ENCODE assay signal across 17 mouse cellular contexts in the genomic region with DNA sequence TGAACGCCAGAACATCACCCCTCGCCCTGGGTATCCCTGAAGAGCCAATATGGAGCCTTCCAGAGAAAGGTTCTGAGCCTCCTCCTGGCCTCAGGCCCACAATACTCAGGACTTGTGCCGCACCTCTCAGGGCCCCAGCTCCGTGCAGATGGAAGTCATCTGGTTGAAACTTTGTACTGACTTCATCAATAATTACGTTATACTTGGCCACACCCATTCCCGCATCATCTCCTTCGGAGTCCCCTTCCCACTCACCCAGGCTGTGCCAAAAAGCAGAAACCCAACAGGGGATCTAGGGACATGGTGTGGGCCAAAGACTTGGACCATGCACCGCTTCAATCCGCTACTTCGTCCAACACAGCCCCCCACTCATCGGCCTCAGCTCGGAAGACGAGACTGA. TPM values are rescaled to one million over a fixed set of nuclear protein-coding genes. Genes with fewer than 3 reads are reported as not detected.
DNase-seq lines count a peak whose midpoint lies in the region; ATAC-seq and TF ChIP-seq lines count a peak whose summit lies in the region.
"Had no signal": no experiment of that assay in that cellular context is flagged by ENCODE, and none has a peak within 500 bp of the region (broad histone marks: within the 10 kb centered on the region; RNA-seq: fewer than 3 reads in every experiment).

No protein-coding gene starts in this region.

- H3K9ac ChIP-seq in embryonic facial prominence, embryonic 15.5 days = no peak overlapping the region
- H3K9ac ChIP-seq in limb, embryonic 14.5 days (ENCODE audit: low read depth, low read length, severe bottlenecking) = no peak overlapping the region
- H3K9ac ChIP-seq: hindbrain, embryonic 14.5 days; liver, embryonic 14.5 days; midbrain, embryonic 13.5 days had no signal

- no peak overlapping the region for H3K4me2 ChIP-seq in embryonic facial prominence, embryonic 15.5 days (replicated peaks)
- peak overlapping the region; percentile 17; the same call in 1 of the 2 replicates for H3K4me2 ChIP-seq in limb, embryonic 14.5 days (replicated peaks; ENCODE audit: low read depth, low read length, severe bottlenecking)
- H3K4me2 ChIP-seq: hindbrain, embryonic 14.5 days; midbrain, embryonic 13.5 days had no signal

- ATAC-seq in embryonic facial prominence, embryonic 15.5 days (ENCODE audit: insufficient number of reproducible peaks, low FRiP score, low TSS enrichment, low read depth) = 0 out of 2 replicates have a peak, but pooled peaks have one; percentile 2
- ATAC-seq in limb, embryonic 14.5 days (ENCODE audit: low FRiP score, low read depth) = no peak
- ATAC-seq: midbrain, embryonic 13.5 days had no signal

- no peak for DNase-seq in heart, embryonic 10.5 days (ENCODE audit: low spot score)
- DNase-seq in heart, postnatal 4 days = no peak
- DNase-seq in MN1 (ENCODE audit: low spot score) = peak; percentile 37
- peak; percentile 71 for DNase-seq in limb, embryonic 14.5 days (ENCODE audit: low spot score)
- DNase-seq in right cerebral cortex, postnatal 36 days (ENCODE audit: low spot score in 2 of 2) = no peak
- DNase-seq in cerebellum, postnatal 14 days = no peak
- DNase-seq in left cerebral cortex, postnatal 10 days (ENCODE audit: extremely low spot score in 1 of 2, low spot score in 2 of 2) = no peak
- DNase-seq: cerebellum, postnatal 36 days; kidney, postnatal 10 days; layer of hippocampus, postnatal 36 days; lung, postnatal 4 days; retina, postnatal 1 day; thymus, postnatal 14 days had no signal

- H3K27ac ChIP-seq in heart, embryonic 10.5 days = 0 out of 2 replicates have a peak overlapping the region, but pooled peaks have one; percentile 85
- H3K27ac ChIP-seq in embryonic facial prominence, embryonic 15.5 days (replicated peaks) = peak overlapping the region; percentile 98
- peak overlapping the region; percentile 89 for H3K27ac ChIP-seq in limb, embryonic 14.5 days (replicated peaks; ENCODE audit: low read depth, low read length)
- H3K27ac ChIP-seq: hindbrain, embryonic 14.5 days; liver, embryonic 14.5 days; midbrain, embryonic 13.5 days had no signal

- WGBS in heart, embryonic 10.5 days = 93% methylated on average over 13 of the region's 13 CpGs
- 55% methylated on average over 13 of the region's 13 CpGs for WGBS in embryonic facial prominence, embryonic 15.5 days
- 70% methylated on average over 13 of the region's 13 CpGs for WGBS in limb, embryonic 14.5 days

- 0 out of 2 replicates have a peak, but pooled peaks cover 8% of the 10 kb centered on the region for H3K9me3 ChIP-seq in heart, embryonic 10.5 days
- no peaks in the 10 kb centered on the region for H3K9me3 ChIP-seq in embryonic facial prominence, embryonic 15.5 days (replicated peaks)
- peaks cover 5% of the 10 kb centered on the region; the same call in 1 of the 2 replicates for H3K9me3 ChIP-seq in limb, embryonic 14.5 days (ENCODE audit: control insufficient read depth, low read length)

- intact Hi-C loops in left cerebral cortex, postnatal 10 days (cut with DNase I) = no loop called here

- H3K36me3 ChIP-seq in heart, embryonic 10.5 days = no peaks in the 10 kb centered on the region; the same call in 1 of the 2 replicates
- H3K36me3 ChIP-seq in embryonic facial prominence, embryonic 15.5 days = no peaks in the 10 kb centered on the region
- no peaks in the 10 kb centered on the region for H3K36me3 ChIP-seq in limb, embryonic 14.5 days (ENCODE audit: control insufficient read depth, insufficient read depth, low read length)
- H3K36me3 ChIP-seq: midbrain, embryonic 13.5 days had no signal

- H3K27me3 ChIP-seq in heart, embryonic 10.5 days (ENCODE audit: insufficient read depth, poor library complexity, severe bottlenecking) = no peaks in the 10 kb centered on the region
- H3K27me3 ChIP-seq in embryonic facial prominence, embryonic 15.5 days = no peaks in the 10 kb centered on the region
- no peaks in the 10 kb centered on the region for H3K27me3 ChIP-seq in limb, embryonic 14.5 days (ENCODE audit: control insufficient read depth, insufficient read depth, low read length)

- no peak for TF ChIP-seq POLR2A in limb, embryonic 14.5 days (IDR thresholded peaks at IDR 0.05; ENCODE audit: borderline replicate concordance, extremely low read depth, insufficient read depth, insufficient read length)

- H3K4me1 ChIP-seq in heart, embryonic 10.5 days = peaks cover 46% of the 10 kb centered on the region
- H3K4me1 ChIP-seq in embryonic facial prominence, embryonic 15.5 days = peaks cover 63% of the 10 kb centered on the region
- peaks cover 52% of the 10 kb centered on the region for H3K4me1 ChIP-seq in limb, embryonic 14.5 days (ENCODE audit: control insufficient read depth, insufficient read depth, low read length)

- no peak overlapping the region for H3K4me3 ChIP-seq in heart, embryonic 10.5 days
- H3K4me3 ChIP-seq in embryonic facial prominence, embryonic 15.5 days (replicated peaks) = no peak overlapping the region
- H3K4me3 ChIP-seq in limb, embryonic 14.5 days (replicated peaks; ENCODE audit: low read length) = no peak overlapping the region
- H3K4me3 ChIP-seq: midbrain, embryonic 13.5 days had no signal

RNA-seq across cellular contexts. Expression of gene Atp23, which starts 33.4 kb away (rescaled TPM):
- polyA plus RNA-seq in heart, embryonic 10.5 days (2016; fragmentation: Nextera tagmentation; extraction: Ambion mirVana) = 10.8 and 15.4 TPM in 2 replicates
- 1 to 10 TPM; 3.7 to 3.9 TPM for total RNA-seq in heart, postnatal 4 days (2021)
- 16.0 and 16.5 TPM in 2 replicates for polyA plus RNA-seq in embryonic facial prominence, embryonic 15.5 days (2015; fragmentation: Nextera tagmentation; extraction: Ambion mirVana)
- 14.6 and 15.6 TPM in 2 replicates for polyA plus RNA-seq in limb, embryonic 14.5 days (2012; rRNA removed)
- polyA plus RNA-seq in limb, embryonic 14.5 days (2014; fragmentation: Nextera tagmentation; extraction: Ambion mirVana) = 20.4 and 25.4 TPM in 2 replicates
- total RNA-seq in left cerebral cortex, postnatal 10 days (2021) = 10 to 100 TPM in 1 of 2 experiments, 1 to 10 TPM in 1; 8.6 to 10.2 TPM

RNA-seq across cellular contexts. Expression of gene Ctdsp2, which starts 44.0 kb away (rescaled TPM):
- 37.8 and 46.2 TPM in 2 replicates for polyA plus RNA-seq in heart, embryonic 10.5 days (2016; fragmentation: Nextera tagmentation; extraction: Ambion mirVana)
- 100 to 1,000 TPM; 132 to 136 TPM for total RNA-seq in heart, postnatal 4 days (2021)
- 92.5 and 93.9 TPM in 2 replicates for polyA plus RNA-seq in embryonic facial prominence, embryonic 15.5 days (2015; fragmentation: Nextera tagmentation; extraction: Ambion mirVana)
- 230 and 284 TPM in 2 replicates for polyA plus RNA-seq in limb, embryonic 14.5 days (2012; rRNA removed)
- 143 and 153 TPM in 2 replicates for polyA plus RNA-seq in limb, embryonic 14.5 days (2014; fragmentation: Nextera tagmentation; extraction: Ambion mirVana)
- 10 to 100 TPM; 54.2 to 62.9 TPM for total RNA-seq in left cerebral cortex, postnatal 10 days (2021)

Comparison
In these comparisons a context has a peak if more than half of its experiments do, and no peak if none do; other contexts are left out.
1. DNase-seq: peak in MN1 (single experiment) and limb, embryonic 14.5 days (single experiment); none in heart, embryonic 10.5 days (single experiment), heart, postnatal 4 days (single experiment), right cerebral cortex, postnatal 36 days (0 of 2), cerebellum, postnatal 14 days (0 of 2) and left cerebral cortex, postnatal 10 days (0 of 2).
2. Peak in every context shown above with its lines, with median percentiles within 50 percentile points of each other: H3K27ac ChIP-seq.